Mouse (Mus musculus): ENCODE measurements around the gene Tardbp. TPM values are rescaled to one million over a fixed set of nuclear protein-coding genes. Genes with fewer than 3 reads are reported as not detected.

Gene Tardbp
- polyA plus RNA-seq, 1 experiment, result 438 TPM

DNA sequence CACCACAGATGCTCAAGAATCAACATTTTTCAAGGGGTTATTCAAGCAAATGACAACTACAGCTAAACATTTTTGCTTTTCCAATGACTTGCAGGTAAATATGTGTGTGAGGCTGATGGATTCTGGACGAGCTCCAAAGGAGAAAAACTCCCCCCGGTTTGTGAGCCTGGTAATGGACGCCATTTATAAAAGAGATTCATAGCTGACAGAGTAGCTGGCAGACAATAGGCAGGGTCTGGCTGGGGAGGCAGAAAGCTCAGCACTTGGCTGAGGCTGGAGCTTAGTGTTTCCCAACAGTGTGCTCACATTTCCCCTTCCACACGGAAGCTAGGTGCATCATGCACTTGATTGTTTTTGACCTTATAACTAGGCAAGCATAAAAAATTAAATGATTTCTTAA lies 14.3 kb downstream of the Tardbp start:
- peak; percentile 48 for DNase-seq (ENCODE audit: low read depth)
- no peak for TF ChIP-seq CTCF (IDR thresholded peaks at IDR 0.05; ENCODE audit: borderline replicate concordance, extremely low read depth, insufficient read depth, insufficient read length)
- no peak for TF ChIP-seq POLR2A (IDR thresholded peaks at IDR 0.05; ENCODE audit: borderline replicate concordance, extremely low read depth, insufficient read depth, insufficient read length, poor library complexity, severe bottlenecking)

- TF ChIP-seq POLR2A (IDR thresholded peaks at IDR 0.05; ENCODE audit: borderline replicate concordance, extremely low read depth, insufficient read depth, insufficient read length, poor library complexity, severe bottlenecking) (no peak), CTCF (IDR thresholded peaks at IDR 0.05; ENCODE audit: borderline replicate concordance, extremely low read depth, insufficient read depth, insufficient read length) (no peak)
- no peak for DNase-seq (ENCODE audit: low read depth)
These were observed 16.0 kb downstream of the Tardbp start for GRCm38 (mm10) chr4:148610631-148611364.

- TF ChIP-seq POLR2A (IDR thresholded peaks at IDR 0.05; ENCODE audit: borderline replicate concordance, extremely low read depth, insufficient read depth, insufficient read length, poor library complexity, severe bottlenecking), result no peak
- DNase-seq (ENCODE audit: low read depth), result no peak
These were observed 17.0 kb downstream of the Tardbp start for GRCm38 (mm10) chr4:148609805-148610204.

DNA sequence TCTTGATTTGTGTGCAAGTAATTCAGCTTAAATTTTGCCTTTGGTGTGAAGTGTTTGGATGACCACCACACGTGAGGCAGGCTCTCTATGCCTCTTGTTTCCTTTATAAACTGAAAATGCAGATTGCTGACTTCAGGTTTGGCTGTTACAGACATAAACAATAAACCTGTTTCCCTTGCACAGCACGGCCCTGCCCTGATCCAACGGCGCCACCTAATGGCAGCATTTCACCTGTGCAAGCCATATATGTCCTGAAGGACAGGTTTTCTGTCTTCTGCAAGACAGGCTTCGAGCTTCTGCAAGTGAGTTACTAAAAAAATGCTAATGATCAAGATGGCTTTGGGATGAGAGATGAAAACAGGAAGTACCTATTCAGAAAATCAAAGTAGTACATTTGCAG lies 19.1 kb downstream of the Tardbp start:
- no peak for TF ChIP-seq POLR2A (IDR thresholded peaks at IDR 0.05; ENCODE audit: borderline replicate concordance, extremely low read depth, insufficient read depth, insufficient read length, poor library complexity, severe bottlenecking)
- TF ChIP-seq CTCF (IDR thresholded peaks at IDR 0.05; ENCODE audit: borderline replicate concordance, extremely low read depth, insufficient read depth, insufficient read length), result peak; percentile 79
- peak; percentile 78 for DNase-seq (ENCODE audit: low read depth)

DNA sequence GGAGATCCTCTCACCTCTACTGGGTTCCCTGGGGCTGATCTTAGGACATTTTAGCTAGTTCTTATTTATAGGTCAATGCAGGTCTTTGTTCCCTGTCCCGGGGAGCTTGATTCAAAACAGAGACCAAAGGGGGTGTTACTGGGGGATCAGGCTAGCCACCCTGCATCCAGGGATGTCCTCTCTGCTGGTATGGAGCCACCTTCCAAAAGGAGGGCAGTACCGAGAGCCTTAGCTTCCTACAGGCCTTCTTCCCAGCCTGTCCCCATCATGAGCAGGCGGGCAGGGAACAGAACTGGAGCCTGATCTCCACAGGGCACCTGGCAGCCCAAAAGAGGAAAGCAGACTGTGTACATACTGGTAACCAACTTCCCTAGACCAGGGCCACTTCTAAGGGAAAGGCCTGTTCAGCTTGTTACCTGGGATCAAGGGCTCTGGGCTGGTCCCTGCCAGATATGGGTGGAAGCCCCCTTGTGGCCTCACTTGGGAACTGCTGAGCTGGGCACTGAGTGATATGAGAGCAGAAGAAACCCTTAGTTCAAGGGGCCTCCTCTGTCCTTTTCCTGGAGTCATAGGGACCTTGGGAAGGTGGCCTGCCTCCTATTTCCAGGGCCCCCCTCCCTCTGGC lies 22.2 kb downstream of the Tardbp start:
- peak; percentile 59 for DNase-seq (ENCODE audit: low read depth)
- TF ChIP-seq POLR2A (IDR thresholded peaks at IDR 0.05; ENCODE audit: borderline replicate concordance, extremely low read depth, insufficient read depth, insufficient read length, poor library complexity, severe bottlenecking) (no peak), CTCF (IDR thresholded peaks at IDR 0.05; ENCODE audit: borderline replicate concordance, extremely low read depth, insufficient read depth, insufficient read length) (peak; percentile 78)

DNA sequence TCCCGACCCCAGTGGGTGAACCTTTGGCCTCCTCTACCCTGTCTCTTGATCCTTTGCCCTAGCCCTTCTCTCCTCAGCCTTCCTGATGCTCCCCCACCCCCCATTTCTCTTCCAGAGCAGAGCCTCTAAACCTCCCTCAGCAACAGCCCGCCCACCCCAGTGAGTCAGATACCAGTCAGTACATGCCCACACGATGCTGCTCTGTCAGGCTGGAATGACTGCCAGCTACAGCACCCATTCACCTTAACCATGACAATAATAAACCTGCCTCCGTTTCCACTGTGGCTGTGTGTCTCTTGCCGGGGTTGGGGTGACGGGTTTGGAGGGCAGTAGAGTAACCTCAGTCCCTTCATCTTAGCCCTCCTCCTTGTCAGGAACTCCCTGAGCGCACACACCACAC lies 22.7 kb downstream of the Tardbp start:
- no peak for DNase-seq (ENCODE audit: low read depth)
- no peak for TF ChIP-seq POLR2A (IDR thresholded peaks at IDR 0.05; ENCODE audit: borderline replicate concordance, extremely low read depth, insufficient read depth, insufficient read length, poor library complexity, severe bottlenecking)
- no peak for TF ChIP-seq CTCF (IDR thresholded peaks at IDR 0.05; ENCODE audit: borderline replicate concordance, extremely low read depth, insufficient read depth, insufficient read length)

GRCm38 (mm10) chr4:148603376-148604139 lies 23.3 kb downstream of the Tardbp start:
- no peak for TF ChIP-seq POLR2A (IDR thresholded peaks at IDR 0.05; ENCODE audit: borderline replicate concordance, extremely low read depth, insufficient read depth, insufficient read length, poor library complexity, severe bottlenecking)
- TF ChIP-seq CTCF (IDR thresholded peaks at IDR 0.05; ENCODE audit: borderline replicate concordance, extremely low read depth, insufficient read depth, insufficient read length), result no peak
- DNase-seq (ENCODE audit: low read depth), result no peak

DNA sequence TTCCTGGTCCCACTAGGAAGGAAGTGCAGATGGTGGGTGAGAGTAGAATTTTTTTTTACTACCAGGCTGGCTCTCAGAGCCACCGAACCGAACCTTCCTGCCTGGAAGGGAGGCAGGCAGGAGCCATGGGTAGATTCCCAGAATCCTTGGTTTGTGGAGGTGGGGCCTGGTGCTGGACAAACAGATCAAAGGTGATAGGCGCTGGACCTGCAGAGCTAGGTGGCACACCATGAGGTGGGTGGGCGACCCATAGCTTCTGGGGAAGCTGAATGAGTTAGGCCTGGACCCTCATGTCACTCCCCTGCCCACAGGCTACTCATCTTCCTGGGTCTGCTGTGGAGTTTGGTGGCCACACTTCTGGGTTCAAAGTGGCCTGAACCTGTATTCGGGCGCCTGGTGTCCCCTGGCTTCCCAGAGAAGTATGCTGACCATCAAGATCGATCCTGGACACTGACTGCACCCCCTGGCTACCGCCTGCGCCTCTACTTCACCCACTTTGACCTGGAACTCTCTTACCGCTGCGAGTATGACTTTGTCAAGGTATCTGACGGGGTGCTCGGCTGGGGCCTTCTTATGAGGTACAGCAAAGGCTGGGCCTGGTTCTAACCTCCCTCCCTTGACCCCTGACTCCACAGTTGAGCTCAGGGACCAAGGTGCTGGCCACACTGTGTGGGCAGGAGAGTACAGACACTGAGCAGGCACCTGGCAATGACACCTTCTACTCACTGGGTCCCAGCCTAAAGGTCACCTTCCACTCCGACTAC lies 24.3 kb downstream of the Tardbp start, which contains the start of gene Masp2:
TSS of gene Masp2 (plus strand) at position 198 of the 764 bp plus-strand sequence.
- no peak for DNase-seq (ENCODE audit: low read depth)
- no peak for TF ChIP-seq POLR2A (IDR thresholded peaks at IDR 0.05; ENCODE audit: borderline replicate concordance, extremely low read depth, insufficient read depth, insufficient read length, poor library complexity, severe bottlenecking)
- no peak for TF ChIP-seq CTCF (IDR thresholded peaks at IDR 0.05; ENCODE audit: borderline replicate concordance, extremely low read depth, insufficient read depth, insufficient read length)

DNA sequence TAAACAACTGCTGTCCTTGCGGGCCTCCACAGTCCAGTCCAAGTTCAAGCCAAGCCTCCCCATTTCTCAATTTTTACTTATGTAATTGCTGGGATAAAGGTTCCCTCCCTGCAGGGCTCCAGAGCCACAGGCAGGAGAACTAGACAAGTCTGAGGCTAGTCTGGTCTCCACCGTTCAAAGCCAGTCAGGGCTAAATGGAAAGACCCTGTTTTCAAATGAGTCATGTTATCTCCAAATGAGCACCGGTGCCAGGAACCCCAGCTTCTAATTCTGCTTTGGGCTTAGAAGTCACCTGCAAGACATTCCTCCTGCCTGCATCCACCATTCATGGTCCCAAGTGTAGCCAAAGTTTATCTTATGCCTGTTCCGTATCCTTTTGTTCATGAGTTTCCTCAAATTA lies 24.9 kb downstream of the Tardbp start:
- no peak for DNase-seq (ENCODE audit: low read depth)
- TF ChIP-seq CTCF (IDR thresholded peaks at IDR 0.05; ENCODE audit: borderline replicate concordance, extremely low read depth, insufficient read depth, insufficient read length) (no peak), POLR2A (IDR thresholded peaks at IDR 0.05; ENCODE audit: borderline replicate concordance, extremely low read depth, insufficient read depth, insufficient read length, poor library complexity, severe bottlenecking) (no peak)

DNA sequence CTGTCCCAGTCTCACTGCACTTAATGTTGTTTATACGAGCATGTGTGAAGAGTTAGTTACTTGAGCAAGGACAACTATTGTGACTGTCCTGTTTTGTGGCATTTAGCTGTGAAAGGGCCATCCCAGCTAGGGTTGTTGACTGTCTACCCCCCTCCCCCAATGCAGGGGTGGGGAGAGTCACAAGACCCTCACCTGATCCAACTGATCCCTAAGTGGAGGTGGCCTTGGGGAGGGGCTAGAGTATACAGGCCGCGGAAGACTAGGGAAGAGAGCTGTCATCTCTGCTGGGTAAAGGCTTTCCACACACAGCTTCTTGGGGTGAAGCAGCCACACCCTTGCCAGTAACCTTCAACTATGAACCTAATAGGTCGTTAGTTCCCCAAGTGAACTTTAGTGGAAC lies 26.5 kb downstream of the Tardbp start:
- TF ChIP-seq POLR2A (IDR thresholded peaks at IDR 0.05; ENCODE audit: borderline replicate concordance, extremely low read depth, insufficient read depth, insufficient read length, poor library complexity, severe bottlenecking) (no peak), CTCF (IDR thresholded peaks at IDR 0.05; ENCODE audit: borderline replicate concordance, extremely low read depth, insufficient read depth, insufficient read length) (no peak)
- no peak for DNase-seq (ENCODE audit: low read depth)

DNA sequence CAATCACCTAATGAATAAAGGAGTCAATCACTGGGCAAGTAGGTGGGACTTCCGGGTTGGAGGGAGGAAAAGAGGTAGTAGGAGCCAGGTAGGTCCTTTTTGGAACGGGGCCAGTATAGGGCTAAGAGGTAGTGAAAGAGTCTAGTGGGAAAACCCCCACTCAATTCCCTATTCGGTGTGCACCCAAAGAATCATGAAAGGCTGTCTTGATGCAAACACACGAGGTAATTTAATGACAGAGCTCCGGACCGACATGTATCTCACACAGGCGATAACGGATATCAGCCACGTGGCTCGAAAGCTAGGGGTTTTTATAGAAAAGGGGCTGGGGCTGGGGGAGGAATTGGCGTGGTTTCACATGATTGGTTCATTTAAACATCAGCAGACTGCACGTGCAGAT lies 28.0 kb downstream of the Tardbp start:
- TF ChIP-seq CTCF (IDR thresholded peaks at IDR 0.05; ENCODE audit: borderline replicate concordance, extremely low read depth, insufficient read depth, insufficient read length), result no peak
- no peak for TF ChIP-seq POLR2A (IDR thresholded peaks at IDR 0.05; ENCODE audit: borderline replicate concordance, extremely low read depth, insufficient read depth, insufficient read length, poor library complexity, severe bottlenecking)
- DNase-seq (ENCODE audit: low read depth), result no peak

All from brain, embryonic 14.5 days (tissue).